Mouse (Mus musculus): Measurements from ENCODE around the gene Rps16.

DNA sequence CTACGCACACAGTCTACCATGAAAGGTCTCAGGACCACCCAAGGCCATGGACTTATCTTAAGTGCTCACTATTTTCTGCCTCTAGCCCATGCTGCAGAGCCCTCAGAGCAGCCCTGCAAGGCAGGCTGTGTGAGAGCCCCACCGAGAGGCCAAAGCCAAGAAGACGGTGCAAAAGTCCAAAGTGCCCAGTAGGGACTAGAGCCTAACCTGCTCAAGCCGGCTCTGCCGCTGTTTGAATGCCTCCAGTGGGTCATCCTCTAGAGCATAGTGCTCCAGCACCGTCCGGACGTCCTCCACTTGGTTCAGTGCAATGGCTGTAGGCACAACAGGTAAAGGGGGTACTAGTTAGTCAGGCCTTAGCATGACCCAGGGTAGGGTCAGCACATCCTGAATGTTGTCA, 44.2 kb upstream of the Rps16 start:
- TF ChIP-seq EP300 (IDR thresholded peaks at IDR 0.05): no peak
- TF ChIP-seq CTCF (IDR thresholded peaks at IDR 0.05): no peak

All from lung, postnatal 0 days (tissue).